Mouse (Mus musculus) telencephalon, adult 2 months (tissue): ENCODE measurements at regions not wholly inside any gene's neighbourhood (a gene's known extent, or its start where the extent isn't known, plus 50 kb on each side); places are given as distances from the start of the nearest gene placed in this dataset.
A peak's percentile ranks its signal among the peaks of the same experiment; 100 is the strongest.

ENCODE experiments used
- DNase-seq: peaks from one replicate; pipeline ENCODE4 v3.0.0-alpha.2; 2011; ENCODE audit warnings: low read depth, low spot score

DNA sequence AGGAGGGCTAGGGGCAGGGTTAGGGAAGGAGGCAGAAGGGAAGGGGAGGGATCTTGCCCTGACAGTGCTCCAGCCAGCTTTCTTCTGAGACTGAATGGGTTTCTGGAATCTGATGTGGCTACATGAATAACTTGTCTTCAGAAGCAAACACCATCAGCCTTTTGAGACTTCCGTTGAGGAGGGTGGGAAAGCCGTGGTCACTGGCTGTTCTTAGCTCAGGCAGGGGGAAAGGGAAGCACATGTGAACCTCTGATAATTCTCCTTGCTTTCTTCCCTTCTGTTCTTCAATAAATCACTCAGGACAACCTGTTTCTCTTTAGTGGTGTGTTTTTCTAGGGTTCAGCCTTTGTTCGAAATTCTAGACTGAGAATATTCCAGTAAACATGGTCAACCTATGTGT is 148.9 kb downstream of the Bcl11a start:
- no peak for DNase-seq

DNA sequence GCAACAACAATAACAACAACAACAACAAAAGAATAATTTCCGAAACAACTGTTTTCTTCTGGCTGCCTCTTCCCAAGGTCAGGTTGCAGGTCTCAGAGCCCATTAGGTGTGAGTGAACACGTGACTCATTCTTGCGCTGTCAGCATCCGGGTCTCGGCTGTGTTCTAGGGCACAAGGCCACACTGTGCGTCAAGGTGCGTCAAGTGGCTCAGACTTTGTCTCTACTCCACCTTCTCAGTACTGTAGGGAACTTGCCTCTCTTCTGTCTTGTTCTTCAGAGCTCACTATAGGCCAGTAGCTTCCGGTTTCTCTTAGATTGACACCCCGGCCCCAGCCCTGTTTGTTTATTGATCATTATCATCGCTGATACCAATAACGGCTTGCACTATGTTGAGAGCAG is 155.5 kb downstream of the Bcl11a start:
- DNase-seq, result no peak

DNA sequence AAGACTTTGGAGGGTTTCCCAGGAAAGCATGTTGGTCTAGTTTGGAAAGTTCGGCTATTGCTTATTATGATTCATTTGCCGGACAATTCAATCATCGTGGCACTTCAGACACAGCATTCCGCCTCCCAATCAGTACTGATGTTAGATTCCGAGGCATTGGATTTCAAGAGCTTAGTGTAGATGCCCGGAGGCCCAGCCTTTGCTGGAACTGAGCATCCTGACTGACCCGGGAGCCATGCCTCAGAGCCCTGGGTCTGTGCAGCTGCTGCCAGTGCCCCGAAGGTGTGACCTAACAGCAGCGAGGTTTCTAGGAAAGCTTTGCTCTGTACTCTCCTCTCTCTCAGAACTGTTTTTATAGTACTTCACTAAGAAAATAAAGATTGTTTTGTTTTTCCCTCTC is 156.0 kb downstream of the Bcl11a start:
- no peak for DNase-seq

DNA sequence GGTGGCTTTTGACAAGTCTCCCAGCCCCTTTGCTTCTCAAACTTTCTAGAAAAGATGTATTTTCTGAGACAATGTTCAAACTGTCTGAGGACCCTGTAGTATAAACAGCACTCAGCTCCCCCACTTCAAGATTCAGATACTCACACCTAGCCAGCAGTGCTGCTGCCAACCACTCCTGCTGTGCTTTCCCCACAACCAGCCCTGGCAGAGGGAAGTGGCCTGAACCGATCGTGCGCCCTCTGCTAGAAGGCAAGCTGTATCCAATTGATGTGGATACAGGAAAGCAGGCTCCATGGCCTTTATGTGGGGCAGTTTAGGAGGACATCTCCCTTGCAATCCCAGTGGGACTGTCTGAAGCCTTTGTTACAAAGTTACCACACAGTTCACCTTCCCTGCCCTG is 156.6 kb downstream of the Bcl11a start:
- DNase-seq, result no peak

- DNase-seq, result no peak
Observed at GRCm38 (mm10) chr11:24235326-24235725, 157.5 kb downstream of the Bcl11a start.

DNA sequence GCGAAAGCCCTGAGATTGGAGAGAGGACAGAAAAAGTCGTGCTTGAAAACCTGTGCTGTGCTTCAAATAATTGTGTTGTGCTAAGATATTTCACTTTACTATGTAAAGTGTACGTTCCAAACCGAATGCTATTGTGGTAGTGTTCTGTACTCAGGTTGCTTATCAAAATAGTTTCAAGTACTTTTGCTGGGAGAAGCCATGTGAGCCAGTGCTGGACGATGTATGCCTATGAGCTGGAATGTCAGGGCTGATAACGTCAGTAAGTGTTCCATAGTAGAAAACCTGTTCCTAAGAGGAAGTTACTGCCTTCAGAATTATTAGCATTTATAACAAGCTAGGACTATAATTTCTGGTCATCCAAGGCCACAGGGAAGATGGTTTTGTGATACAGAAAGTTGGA is 161.8 kb downstream of the Bcl11a start:
- no peak for DNase-seq

GRCm38 (mm10) chr11:24242096-24242495 is 164.2 kb downstream of the Bcl11a start:
- no peak for DNase-seq

DNA sequence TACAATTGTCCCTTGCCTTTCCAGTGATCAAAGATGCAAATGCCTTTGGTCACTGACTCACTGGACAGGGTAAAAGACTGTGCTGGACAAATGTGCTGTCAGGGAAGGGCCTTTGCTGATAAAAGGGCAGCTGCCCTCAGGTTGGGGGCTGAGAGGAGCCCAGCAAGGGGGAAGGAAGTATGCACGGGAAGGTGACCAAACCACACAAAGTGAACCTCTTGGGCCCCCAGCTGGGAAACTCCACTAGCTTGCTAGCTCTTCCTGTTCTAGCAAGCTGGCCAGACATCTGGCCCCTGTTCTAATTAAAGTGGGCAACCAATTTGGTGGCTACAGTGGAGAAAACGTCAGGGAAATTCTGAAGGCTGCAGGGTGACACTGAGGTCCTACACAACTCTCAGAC is 165.0 kb downstream of the Bcl11a start:
- DNase-seq, result no peak

DNA sequence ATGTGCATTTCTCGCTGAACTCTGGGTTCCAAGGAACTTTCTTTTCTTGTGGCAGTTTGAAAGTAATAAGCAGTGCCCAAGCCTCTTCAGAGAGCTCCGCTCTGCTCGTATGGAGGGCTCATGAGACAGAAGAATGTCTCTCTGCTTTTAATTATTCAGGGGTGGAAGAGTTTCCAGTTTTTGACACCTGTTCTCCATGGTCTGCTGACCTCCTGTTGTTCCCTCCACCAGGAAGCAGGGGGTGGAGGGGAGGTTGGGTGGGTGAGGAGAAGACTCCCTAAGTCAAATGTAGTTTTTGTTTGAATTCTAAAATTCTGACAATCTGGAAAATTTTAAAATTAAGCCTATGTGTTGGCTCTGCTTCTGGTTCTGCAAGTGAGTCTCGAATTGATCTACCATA is 167.5 kb downstream of the Bcl11a start:
- DNase-seq, result no peak

DNA sequence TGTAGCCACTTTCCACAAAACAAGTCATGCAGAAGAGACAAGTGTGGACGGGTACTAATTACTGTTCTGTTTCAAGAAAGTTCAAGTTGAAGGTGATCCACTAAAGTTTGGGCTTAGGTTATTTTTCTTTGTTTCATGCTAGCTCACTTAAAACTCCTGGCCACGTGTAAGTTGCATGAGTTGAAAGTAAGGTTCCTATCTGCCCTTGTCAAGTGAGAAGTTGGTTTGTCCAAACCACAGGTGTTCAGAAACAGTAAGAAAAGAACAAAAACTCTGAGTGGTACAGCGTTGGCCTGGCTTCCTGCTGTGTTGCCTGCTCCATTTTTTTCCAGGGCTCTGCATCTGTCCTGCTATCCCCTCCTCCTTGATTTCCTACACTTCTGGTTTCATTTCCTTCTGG is 168.5 kb downstream of the Bcl11a start:
- DNase-seq, result no peak

DNA sequence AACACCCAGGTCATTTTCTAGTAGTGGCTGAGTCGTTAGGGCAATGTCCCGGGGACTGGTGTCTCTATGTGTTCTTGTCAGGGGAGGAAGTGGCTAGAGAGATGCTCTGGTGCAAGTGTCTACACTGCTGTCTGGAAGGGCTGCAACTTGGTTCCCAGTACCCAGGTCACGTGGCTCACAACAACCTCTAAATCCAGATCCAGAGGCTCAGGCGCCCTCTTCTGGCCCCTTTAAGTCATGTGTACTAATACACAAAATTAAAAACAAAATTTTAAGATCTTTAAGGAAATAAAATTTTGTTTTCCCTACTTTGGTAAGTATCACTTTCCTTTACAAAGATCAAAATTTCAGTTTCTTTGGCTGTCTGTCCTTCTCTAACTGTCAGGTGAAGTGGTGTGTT is 169.4 kb downstream of the Bcl11a start:
- DNase-seq, result no peak

- DNase-seq, result no peak
Observed at GRCm38 (mm10) chr11:24251516-24251915, 173.7 kb downstream of the Bcl11a start.

DNA sequence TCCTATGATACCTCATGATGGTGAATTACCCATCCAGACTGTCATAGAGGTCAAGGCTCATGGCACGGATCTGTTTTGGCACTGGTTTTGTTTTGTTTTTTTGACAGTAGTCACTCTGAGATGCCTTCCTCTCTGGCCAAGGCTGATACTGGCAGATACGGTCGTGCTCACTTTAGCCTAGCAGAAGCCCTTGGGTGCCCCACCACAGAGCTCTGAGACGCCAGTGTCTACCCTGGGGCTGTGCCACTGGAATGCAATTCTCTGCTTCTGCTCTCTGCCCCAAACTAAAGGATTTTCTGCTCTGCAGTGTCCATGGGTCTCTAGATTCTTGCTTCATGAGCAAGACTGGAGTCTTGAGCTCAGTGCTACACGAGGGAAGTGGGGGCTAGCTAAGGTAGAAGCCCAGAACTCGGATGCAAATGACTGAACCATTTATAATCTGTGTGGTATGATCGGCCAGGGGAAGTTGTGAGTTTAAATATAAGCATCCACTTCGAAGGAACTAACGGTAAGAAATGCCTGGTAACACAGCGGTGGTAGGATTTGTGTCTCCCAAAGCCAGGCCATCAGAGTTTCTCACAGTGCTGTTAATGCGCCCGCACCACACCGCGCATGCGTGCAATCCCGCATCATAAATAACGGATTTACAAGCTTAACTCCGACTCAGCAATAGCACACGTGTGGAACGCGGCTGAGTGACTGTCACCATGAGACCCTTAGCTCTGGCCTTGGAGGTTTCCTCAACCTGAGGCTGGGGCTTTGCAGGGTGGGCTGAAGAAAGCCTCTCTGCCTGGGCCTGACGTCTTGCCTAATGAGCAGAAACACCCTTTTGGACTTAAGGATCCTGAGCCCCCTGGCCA is 177.6 kb downstream of the Bcl11a start:
- no peak for DNase-seq

DNA sequence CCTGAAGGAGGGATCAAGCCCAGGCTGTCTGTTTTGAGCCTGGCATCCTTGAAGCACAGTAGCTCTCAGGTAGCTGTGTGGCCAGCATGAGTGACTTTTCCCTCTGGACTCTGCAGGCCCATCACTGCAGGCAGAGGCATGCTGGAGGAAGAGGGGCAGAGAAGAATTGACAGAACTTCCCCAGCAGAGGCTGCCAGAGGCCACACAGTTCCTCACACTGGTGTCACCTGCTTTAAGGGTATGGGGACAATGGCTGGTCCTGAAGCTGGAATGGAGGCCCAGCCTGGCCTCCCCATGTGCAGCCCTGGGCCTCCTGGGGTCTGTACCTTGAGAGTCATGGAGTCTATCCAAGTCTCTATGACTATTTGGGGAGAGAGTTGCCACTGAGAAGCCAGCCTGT is 179.9 kb downstream of the Bcl11a start:
- no peak for DNase-seq

DNA sequence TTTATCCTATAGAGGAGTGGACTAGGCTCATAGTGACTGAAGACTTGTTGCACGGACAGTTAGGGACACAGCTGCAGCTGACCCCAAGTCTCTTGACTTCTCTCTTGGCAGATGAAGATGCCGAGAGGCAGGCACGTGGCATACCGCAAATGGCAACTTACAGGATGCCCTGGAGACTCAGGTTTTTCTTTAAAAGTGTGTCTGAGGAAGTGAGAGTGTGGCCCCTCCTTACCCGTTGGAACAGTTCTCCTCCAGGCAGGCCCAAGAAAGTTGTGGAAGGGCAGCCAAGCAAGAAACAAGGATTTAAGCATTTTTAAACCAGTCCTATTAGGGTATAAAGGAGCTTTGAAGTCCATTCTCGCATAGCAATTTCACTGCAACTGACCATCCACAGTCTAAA is 180.5 kb downstream of the Bcl11a start:
- no peak for DNase-seq

- no peak for DNase-seq
Observed at GRCm38 (mm10) chr11:24259668-24260067, 181.8 kb downstream of the Bcl11a start.

DNA sequence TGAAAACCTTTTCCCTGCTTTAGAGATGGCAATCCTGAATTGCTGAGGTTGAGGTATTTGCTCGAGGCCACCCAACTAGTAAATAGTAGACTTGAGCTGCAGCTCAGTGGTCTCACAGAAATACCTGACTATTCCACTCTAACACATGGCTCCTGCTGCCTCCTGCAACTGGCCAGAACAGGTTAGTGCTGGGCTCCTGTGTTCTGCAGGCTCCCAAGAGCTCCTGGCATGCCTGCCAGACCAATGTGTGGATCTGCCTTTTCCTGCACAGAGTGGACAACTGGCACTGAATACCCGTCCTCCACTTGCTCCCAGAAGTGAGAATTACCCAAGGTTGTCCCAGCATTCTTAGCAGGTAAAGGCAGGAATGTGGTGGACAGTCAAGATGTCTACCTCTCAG is 191.2 kb downstream of the Bcl11a start:
- no peak for DNase-seq

GRCm38 (mm10) chr11:24281628-24282027 is 203.8 kb downstream of the Bcl11a start:
- no peak for DNase-seq

GRCm38 (mm10) chr11:24282556-24282955 is 204.7 kb downstream of the Bcl11a start:
- peak; percentile 3 for DNase-seq

- no peak for DNase-seq
Observed at GRCm38 (mm10) chr11:24286129-24287108, 208.6 kb downstream of the Bcl11a start.

DNA sequence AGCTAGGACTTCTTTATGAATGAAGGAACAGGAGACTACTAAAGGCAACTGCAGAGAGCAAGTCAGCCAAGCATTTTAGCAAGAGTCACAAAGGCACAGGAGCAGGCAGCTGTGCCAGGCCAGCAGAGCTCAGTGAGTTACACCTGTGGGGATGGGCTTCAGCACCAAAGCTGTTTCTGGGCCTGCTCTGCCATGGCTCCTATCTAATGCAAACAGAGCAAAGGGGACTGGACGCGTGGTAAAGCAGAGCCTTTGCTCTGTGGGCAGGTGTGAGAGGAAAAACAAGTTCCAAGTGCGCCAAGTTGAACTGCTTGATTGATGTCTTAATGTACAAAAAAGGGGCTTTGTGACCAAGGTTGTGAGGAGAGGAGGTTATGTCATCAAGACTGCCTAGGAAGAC is 215.4 kb downstream of the Bcl11a start:
- DNase-seq, result no peak

- no peak for DNase-seq
Observed at GRCm38 (mm10) chr11:24293860-24294531, 216.1 kb downstream of the Bcl11a start.
